Mouse (Mus musculus) cerebellum, adult 2 months (tissue): ENCODE results near the gene Polq. TPM values are rescaled to one million over a fixed set of nuclear protein-coding genes. Genes with fewer than 3 reads are reported as not detected.

Experiments used
- DNase-seq, 2 experiments: peaks; one replicate each; pipeline ENCODE4 v3.0.0; 2021
- H3K27ac ChIP-seq: fragments of 200-500 bp; 2 replicates; pipeline ENCODE4 v1.5.1; 2012; ENCODE audit warnings: low read length, control low read depth, inconsistent platforms; ENCODE audit not compliant: insufficient read depth
- H3K27me3 ChIP-seq: fragments of 200-500 bp; 2 replicates; pipeline ENCODE4 v1.6.1; 2012; ENCODE audit warnings: inconsistent platforms, mild to moderate bottlenecking, low read length, moderate library complexity; ENCODE audit not compliant: control insufficient read depth, insufficient read depth
- H3K4me1 ChIP-seq: fragments of 200-500 bp; 2 replicates; pipeline ENCODE4 v1.6.1; 2011; ENCODE audit warnings: low read length; ENCODE audit not compliant: control insufficient read depth, insufficient read depth
- H3K4me3 ChIP-seq: fragments of 200-500 bp; replicated peaks from 2 replicates; pipeline ENCODE3; 2011; ENCODE audit warnings: mild to moderate bottlenecking, low read depth, low read length, control low read depth; ENCODE audit not compliant: insufficient read depth
- CTCF ChIP-seq: fragments of 200-500 bp; IDR thresholded peaks from 2 replicates; pipeline ENCODE4 v1.5.1; 2011; ENCODE audit warnings: low read depth, mild to moderate bottlenecking, control low read depth, low read length, moderate library complexity, borderline replicate concordance; ENCODE audit not compliant: insufficient read depth
- POLR2A ChIP-seq: fragments of 200-500 bp; IDR thresholded peaks from 2 replicates; pipeline ENCODE4 v1.6.1; 2011; ENCODE audit warnings: low read length, control low read depth, borderline replicate concordance; ENCODE audit not compliant: insufficient read depth
- WGBS: fragments of 180-500 bp; shearing (Covaris S2); methylation state at CpG from one replicate; pipeline ENCODE4 v1.1.7; 2018; 5-methylcytosine and 5-hydroxymethylcytosine counted together
- polyA plus RNA-seq: library from polyadenylated mRNA; depleted of rRNA; stranded (reverse); fragments of >200 nt; gene quantifications from 2 replicates; pipeline ENCODE4 v1.2.3, GENCODE M21; 2012

Polq gene
- polyA plus RNA-seq, 1 experiment, result 0.90 TPM

DNA sequence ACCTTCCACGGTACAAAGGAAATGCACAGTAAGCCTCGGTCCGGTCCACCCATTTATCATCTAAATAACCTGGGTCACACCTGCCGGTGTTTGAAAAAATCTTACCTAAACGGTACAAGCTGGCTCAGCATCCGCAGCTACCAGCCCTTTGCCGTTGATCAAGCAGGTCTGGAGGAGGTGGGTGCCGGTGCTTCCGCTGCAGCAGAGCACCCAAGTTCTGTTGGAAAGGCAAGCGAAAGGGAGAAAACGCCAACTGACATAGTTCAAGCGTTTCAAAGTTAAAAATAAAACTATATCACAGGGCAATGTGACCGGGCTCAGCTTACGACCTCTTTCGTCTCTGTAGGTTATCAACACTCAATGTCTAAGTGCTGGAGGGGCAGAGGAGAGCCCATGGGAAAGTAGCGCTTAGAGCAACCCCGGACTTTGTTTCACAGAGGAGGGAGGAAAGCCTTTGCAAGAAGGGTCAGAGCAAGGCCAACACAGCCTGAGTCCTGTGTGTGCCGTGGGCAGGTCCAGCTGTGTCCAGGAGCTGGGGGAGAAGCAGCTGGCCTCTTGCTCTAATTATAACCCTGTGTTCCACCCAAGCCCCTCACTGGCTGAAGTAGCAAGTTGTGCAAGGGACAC, 21.5 kb upstream of the Polq start, which contains the start of gene Fbxo40:
Gene Fbxo40, minus strand, starts transcription at position 469 of the 627 bp plus-strand sequence.
- Histone ChIP-seq H3K4me1 (no peaks in the 10 kb centered on the region), H3K4me3 (no peak within 1 kb of the TSS), H3K27ac (no peak within 1 kb of the TSS), H3K27me3 (no peaks in the 10 kb centered on the region)
- WGBS, result 85% methylated on average over 18 of the region's 18 CpGs
- TF ChIP-seq CTCF (no peak), POLR2A (no peak)
- no peak for DNase-seq

DNA sequence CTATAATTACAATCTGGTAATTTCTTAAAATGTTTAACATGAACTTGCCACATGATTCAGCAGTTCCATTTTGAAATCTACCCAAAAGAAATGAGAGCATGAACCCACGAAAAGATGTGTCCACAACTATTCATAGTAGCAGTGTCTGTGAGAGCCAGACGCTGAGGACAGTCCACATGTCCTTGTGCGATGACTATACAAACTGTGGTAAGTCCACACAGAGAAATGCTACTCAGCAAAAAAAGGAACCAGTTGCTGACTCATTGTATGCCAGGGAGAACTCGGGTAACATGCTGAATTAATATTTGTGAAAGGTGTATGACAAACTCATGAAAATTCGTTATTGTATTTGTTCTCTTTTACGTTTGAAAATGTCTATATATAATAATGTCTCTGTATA, 13.9 kb upstream of the Polq start:
- no peak overlapping the region for H3K4me3 ChIP-seq

GRCm38 (mm10) chr16:36999366-36999972, 12.1 kb upstream of the Polq start:
- Histone ChIP-seq H3K27ac (no peak overlapping the region), H3K4me3 (no peak overlapping the region), H3K4me1 (no peaks in the 10 kb centered on the region), H3K27me3 (no peaks in the 10 kb centered on the region)
- no peak for TF ChIP-seq CTCF
- TF ChIP-seq POLR2A, result no peak
- DNase-seq, result peak; percentile 73 to 87
- WGBS, result 39% methylated on average over 9 of the region's 9 CpGs

More for the DNA sequence above, 13.9 kb upstream of the Polq start:
- Histone ChIP-seq H3K27me3 (no peaks in the 10 kb centered on the region), H3K4me1 (no peaks in the 10 kb centered on the region), H3K27ac (no peak overlapping the region)
- no peak for DNase-seq
- TF ChIP-seq POLR2A (no peak), CTCF (no peak)
- 83% methylated on average over 6 of the region's 6 CpGs for WGBS

DNA sequence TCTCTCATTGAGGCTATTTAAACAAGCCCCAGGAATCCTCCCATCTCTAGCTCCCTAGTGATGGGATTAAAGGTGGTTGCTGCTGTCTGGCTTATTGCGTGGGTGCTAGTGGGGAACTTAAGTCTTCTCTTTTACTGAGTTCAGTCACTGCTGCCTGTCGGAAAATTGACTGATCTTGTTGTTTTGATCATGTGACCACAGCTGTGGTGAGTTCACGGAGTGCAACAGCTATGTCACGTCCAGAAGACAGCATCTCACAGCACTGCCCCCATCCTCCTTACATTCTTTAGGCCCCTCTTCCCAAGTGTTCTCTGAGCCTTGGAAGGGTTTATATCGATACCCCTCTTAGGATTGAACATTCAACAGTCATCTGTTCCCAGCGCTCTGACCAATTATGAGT, 2.3 kb upstream of the Polq start:
- Histone ChIP-seq H3K4me1 (peaks cover 3% of the 10 kb centered on the region; the same call in 1 of the 2 replicates), H3K27ac (no peak overlapping the region), H3K4me3 (no peak overlapping the region), H3K27me3 (no peaks in the 10 kb centered on the region)
- no peak for DNase-seq
- no peak for TF ChIP-seq CTCF
- no peak for TF ChIP-seq POLR2A
- 75% methylated on average over 6 of the region's 6 CpGs for WGBS

- 37% methylated on average over 4 of the region's 4 CpGs for WGBS
- Histone ChIP-seq H3K4me3 (no peak overlapping the region), H3K27ac (no peak overlapping the region), H3K4me1 (peaks cover 3% of the 10 kb centered on the region; the same call in 1 of the 2 replicates), H3K27me3 (no peaks in the 10 kb centered on the region)
- no peak for TF ChIP-seq POLR2A
- TF ChIP-seq CTCF, result peak; percentile 53; the same call in 1 of the 2 replicates
- peak; percentile 43 to 62 for DNase-seq
These were observed 1.2 kb upstream of the Polq start for GRCm38 (mm10) chr16:37010370-37010769.

GRCm38 (mm10) chr16:37011922-37012289, 320 bp downstream of the Polq start:
- TF ChIP-seq CTCF, result no peak
- TF ChIP-seq POLR2A, result no peak
- H3K27ac ChIP-seq, result no peak overlapping the region
- H3K4me3 ChIP-seq, result peak overlapping the region; percentile 87
- no peak for DNase-seq
- under 1% methylated on average over 26 of the region's 26 CpGs for WGBS
- H3K27me3 ChIP-seq, result no peaks in the 10 kb centered on the region
- peaks cover 3% of the 10 kb centered on the region; the same call in 1 of the 2 replicates for H3K4me1 ChIP-seq

GRCm38 (mm10) chr16:37012336-37012735, 750 bp downstream of the Polq start:
- Histone ChIP-seq H3K4me1 (peaks cover 3% of the 10 kb centered on the region; the same call in 1 of the 2 replicates), H3K27ac (no peak overlapping the region), H3K27me3 (no peaks in the 10 kb centered on the region), H3K4me3 (no peak overlapping the region)
- no peak for DNase-seq
- WGBS, result 57% methylated on average over 5 of the region's 5 CpGs
- TF ChIP-seq CTCF (no peak), POLR2A (no peak)

DNA sequence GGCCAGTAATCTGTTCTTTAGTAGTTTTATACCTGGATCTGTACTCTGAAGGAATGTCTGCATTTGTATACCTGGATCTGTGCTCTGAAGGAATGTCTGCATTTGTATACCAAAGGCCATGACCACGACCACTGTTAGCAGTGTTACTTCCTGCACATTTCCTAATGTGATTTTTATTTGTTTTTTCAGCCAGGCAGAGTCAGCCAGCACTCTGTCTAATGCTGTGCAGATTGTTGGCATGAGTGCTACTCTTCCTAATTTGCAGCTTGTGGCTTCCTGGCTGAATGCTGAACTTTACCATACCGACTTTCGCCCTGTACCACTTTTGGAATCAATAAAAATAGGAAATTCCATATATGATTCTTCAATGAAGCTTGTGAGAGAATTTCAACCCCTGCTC, 16.0 kb downstream of the Polq start:
- 20% methylated on average over 3 of the region's 3 CpGs for WGBS
- DNase-seq, result peak in 1 of 2 experiments; percentile 25
- Histone ChIP-seq H3K4me3 (no peak overlapping the region), H3K4me1 (peaks cover 5% of the 10 kb centered on the region; the same call in 1 of the 2 replicates), H3K27me3 (no peaks in the 10 kb centered on the region), H3K27ac (no peak overlapping the region)
- TF ChIP-seq CTCF (no peak), POLR2A (no peak)
